Mouse (Mus musculus): Measurements from ENCODE around the gene Gm21725. TPM values are rescaled to one million over a fixed set of nuclear protein-coding genes. Genes with fewer than 3 reads are reported as not detected.
"Not testable (repeated sequence)": the region's sequence is repeated elsewhere in the genome, so short reads cannot be mapped to it uniquely, and the experiment has no call there.

Gene Gm21725
- not detected in 2 replicates for polyA plus RNA-seq (2015; fragmentation: Nextera tagmentation; extraction: Ambion mirVana)

GRCm38 (mm10) chrY:13348963-13349362 is at the start of gene Gm21725:
Gene Gm21725, minus strand, starts transcription at chrY:13349063.
- not testable (repeated sequence) for ATAC-seq (ENCODE audit: low FRiP score); H3K4me1 ChIP-seq (replicated peaks); H3K4me3 ChIP-seq; H3K4me2 ChIP-seq; H3K9me3 ChIP-seq; H3K27me3 ChIP-seq; H3K36me3 ChIP-seq; H3K27ac ChIP-seq; H3K9ac ChIP-seq
- no CpG with 5 or more reads among the region's 3 CpGs for WGBS

Other genes with a start within 250 kb of the Gm21725 start
- gene Gm21891, start 215.6 kb downstream of the Gm21725 start, polyA plus RNA-seq (2015; fragmentation: Nextera tagmentation; extraction: Ambion mirVana), result not detected in 2 replicates
- gene Gm21425, start 187.1 kb downstream of the Gm21725 start, polyA plus RNA-seq (2015; fragmentation: Nextera tagmentation; extraction: Ambion mirVana), result not detected in 2 replicates
- not detected in 2 replicates for gene Gm21828, start 125.1 kb downstream of the Gm21725 start, polyA plus RNA-seq (2015; fragmentation: Nextera tagmentation; extraction: Ambion mirVana)
- not detected in 2 replicates for gene Gm21440, start 96.7 kb downstream of the Gm21725 start, polyA plus RNA-seq (2015; fragmentation: Nextera tagmentation; extraction: Ambion mirVana)
- gene Gm21454, start 96.6 kb downstream of the Gm21725 start, polyA plus RNA-seq (2015; fragmentation: Nextera tagmentation; extraction: Ambion mirVana), result not detected in 2 replicates
- not detected in 2 replicates for gene Gm21866, start 116.5 kb upstream of the Gm21725 start, polyA plus RNA-seq (2015; fragmentation: Nextera tagmentation; extraction: Ambion mirVana)
- not detected in 2 replicates for gene Gm20773, start 145.0 kb upstream of the Gm21725 start, polyA plus RNA-seq (2015; fragmentation: Nextera tagmentation; extraction: Ambion mirVana)

Measured in hindbrain, embryonic 13.5 days (tissue).